Mouse (Mus musculus): ENCODE data around the gene Srrm3. TPM values are rescaled to one million over a fixed set of nuclear protein-coding genes. Genes with fewer than 3 reads are reported as not detected.

Gene Srrm3
- polyA plus RNA-seq, 1 experiment from 2014 or later = not detected

DNA sequence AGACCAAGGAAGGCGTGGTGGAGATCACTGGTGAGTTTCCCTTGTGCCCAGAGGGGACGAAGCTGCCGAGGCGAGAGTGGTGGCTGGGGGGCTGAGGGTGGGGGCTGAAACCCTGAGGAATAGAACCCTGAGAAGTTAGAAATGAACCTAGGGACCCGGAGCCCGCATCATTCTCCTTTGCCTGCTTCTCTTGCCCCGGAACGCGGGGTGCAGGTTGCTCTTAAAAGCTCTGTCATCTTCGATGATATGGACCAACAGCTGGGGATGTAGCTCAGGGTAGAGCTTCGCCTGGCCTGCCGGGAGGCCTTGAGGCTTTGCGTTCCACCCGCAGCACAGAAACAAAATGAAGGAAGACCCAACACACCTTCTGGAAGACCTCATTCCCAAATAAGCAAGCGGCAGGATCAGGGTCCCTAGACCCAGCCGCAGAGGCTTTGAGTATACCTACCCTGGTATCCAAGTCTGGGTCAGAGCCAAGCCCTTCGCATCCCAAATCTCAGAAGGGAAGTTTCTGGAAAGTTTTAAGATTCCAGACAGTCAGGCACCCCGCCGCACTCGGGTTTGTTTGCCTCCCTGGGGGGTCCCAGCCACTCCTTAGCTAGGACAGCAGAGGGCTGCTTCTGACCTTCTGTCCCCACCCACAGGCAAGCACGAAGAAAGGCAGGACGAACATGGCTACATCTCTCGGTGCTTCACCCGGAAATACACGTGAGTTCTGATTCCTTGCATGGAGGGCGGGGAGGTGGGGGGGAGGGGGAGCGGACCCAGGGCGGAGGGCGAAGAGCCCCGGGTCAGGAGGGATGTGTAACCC, 81.9 kb downstream of the Srrm3 start:
- no peaks in the 10 kb centered on the region for H3K36me3 ChIP-seq
- 0 out of 2 replicates have a peak overlapping the region, but pooled peaks have one; percentile 6 for H3K27ac ChIP-seq
- no peak for DNase-seq (ENCODE audit: low spot score)
- H3K9me3 ChIP-seq (replicated peaks) = no peaks in the 10 kb centered on the region
- H3K4me3 ChIP-seq = peak overlapping the region; percentile 37
- 6% methylated on average over 30 of the region's 30 CpGs for WGBS
- peaks cover 73% of the 10 kb centered on the region for H3K27me3 ChIP-seq (ENCODE audit: low read depth, poor library complexity, severe bottlenecking)
- peaks cover 15% of the 10 kb centered on the region for H3K4me1 ChIP-seq

- no peak overlapping the region for H3K4me3 ChIP-seq
- peaks cover 70% of the 10 kb centered on the region for H3K27me3 ChIP-seq (ENCODE audit: low read depth, poor library complexity, severe bottlenecking)
- 41% methylated on average over 4 of the region's 4 CpGs for WGBS
These were observed 83.6 kb downstream of the Srrm3 start for GRCm38 (mm10) chr5:135890323-135890722.

GRCm38 (mm10) chr5:135890920-135891319, 84.2 kb downstream of the Srrm3 start:
- H3K36me3 ChIP-seq = no peaks in the 10 kb centered on the region
- H3K27me3 ChIP-seq (ENCODE audit: low read depth, poor library complexity, severe bottlenecking) = peaks cover 64% of the 10 kb centered on the region
- 68% methylated on average over 3 of the region's 3 CpGs for WGBS

More at GRCm38 (mm10) chr5:135890323-135890722, 83.6 kb downstream of the Srrm3 start:
- H3K4me1 ChIP-seq = peaks cover 15% of the 10 kb centered on the region
- no peaks in the 10 kb centered on the region for H3K36me3 ChIP-seq
- no peaks in the 10 kb centered on the region for H3K9me3 ChIP-seq (replicated peaks)
- no peak overlapping the region for H3K27ac ChIP-seq
- DNase-seq (ENCODE audit: low spot score) = no peak

DNA sequence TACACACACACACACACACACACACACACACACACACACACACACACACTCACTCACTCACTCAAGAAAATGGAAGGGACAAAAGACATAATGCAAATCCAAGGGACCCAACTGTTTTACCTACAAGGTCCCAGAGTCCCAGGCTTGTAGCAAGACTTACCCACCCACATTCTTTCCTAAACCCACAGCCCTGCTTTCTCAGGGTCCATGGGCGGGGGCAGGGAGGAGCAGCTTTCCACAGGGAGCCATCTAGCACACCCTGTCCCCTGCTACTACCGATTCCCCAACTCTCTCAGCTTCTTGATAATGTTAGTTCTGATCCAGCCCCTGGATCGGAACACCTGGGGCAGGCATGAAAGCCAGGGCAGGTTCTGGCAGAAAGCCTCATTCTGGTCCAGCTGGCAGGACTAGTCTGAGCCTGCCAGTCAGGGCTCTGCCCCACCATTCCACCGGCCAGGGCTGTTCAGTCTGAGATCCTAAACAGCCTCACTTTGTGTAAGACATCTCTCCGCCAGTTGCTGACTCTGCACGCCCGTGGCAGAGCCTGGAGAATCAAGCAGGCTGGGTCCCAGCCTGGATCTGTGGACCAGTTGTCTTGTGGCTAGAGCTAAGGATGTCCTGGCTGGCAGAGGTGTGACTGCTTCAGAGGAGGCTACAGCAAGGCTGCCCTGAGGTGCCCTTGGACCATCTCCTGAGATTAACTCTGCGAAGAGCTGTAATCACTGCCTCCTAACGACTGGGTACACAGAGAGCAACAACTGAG, 86.1 kb downstream of the Srrm3 start:
- Histone ChIP-seq H3K27ac (no peak overlapping the region), H3K4me1 (peaks cover 11% of the 10 kb centered on the region), H3K27me3 (ENCODE audit: low read depth, poor library complexity, severe bottlenecking) (peaks cover 47% of the 10 kb centered on the region), H3K36me3 (no peaks in the 10 kb centered on the region), H3K9me3 (replicated peaks) (no peaks in the 10 kb centered on the region), H3K4me3 (no peak overlapping the region)
- 53% methylated on average over 9 of the region's 9 CpGs for WGBS
- DNase-seq (ENCODE audit: low spot score) = no peak

More at GRCm38 (mm10) chr5:135890920-135891319, 84.2 kb downstream of the Srrm3 start:
- Histone ChIP-seq H3K4me1 (peaks cover 15% of the 10 kb centered on the region), H3K27ac (no peak overlapping the region), H3K4me3 (no peak overlapping the region), H3K9me3 (replicated peaks) (no peaks in the 10 kb centered on the region)
- DNase-seq (ENCODE audit: low spot score) = no peak

GRCm38 (mm10) chr5:135894958-135895357, 88.3 kb downstream of the Srrm3 start:
- Histone ChIP-seq H3K4me3 (no peak overlapping the region), H3K4me1 (no peaks in the 10 kb centered on the region), H3K27ac (no peak overlapping the region), H3K9me3 (replicated peaks) (no peaks in the 10 kb centered on the region), H3K36me3 (no peaks in the 10 kb centered on the region), H3K27me3 (ENCODE audit: low read depth, poor library complexity, severe bottlenecking) (peaks cover 27% of the 10 kb centered on the region)
- WGBS = 93% methylated on average over 6 of the region's 6 CpGs
- DNase-seq (ENCODE audit: low spot score) = no peak

DNA sequence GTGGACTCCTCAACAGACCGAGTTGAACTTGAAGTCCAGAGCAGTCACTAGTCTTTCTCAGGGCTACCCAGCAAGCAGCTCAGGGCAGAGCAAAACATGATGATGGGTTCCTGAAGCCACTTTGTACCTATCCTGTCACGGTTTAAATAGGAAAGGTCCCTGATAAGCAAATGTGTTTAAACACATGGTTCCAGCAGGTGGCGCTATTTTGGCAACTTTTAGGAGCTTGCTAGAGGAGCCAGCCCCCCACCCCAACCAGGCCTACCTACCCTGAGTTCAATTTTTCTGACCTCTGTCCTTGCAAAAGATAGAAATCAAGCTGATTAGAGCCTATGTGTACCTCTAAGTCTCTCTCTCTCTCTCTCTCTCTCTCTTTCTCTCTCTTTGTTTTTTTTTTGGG, 91.3 kb downstream of the Srrm3 start:
- Histone ChIP-seq H3K27me3 (ENCODE audit: low read depth, poor library complexity, severe bottlenecking) (no peaks in the 10 kb centered on the region), H3K4me1 (peaks cover 3% of the 10 kb centered on the region), H3K9me3 (replicated peaks) (no peaks in the 10 kb centered on the region), H3K36me3 (no peaks in the 10 kb centered on the region), H3K4me3 (no peak overlapping the region), H3K27ac (no peak overlapping the region)
- DNase-seq (ENCODE audit: low spot score) = peak; percentile 70
- 12% methylated on average over 3 of the region's 3 CpGs for WGBS

DNA sequence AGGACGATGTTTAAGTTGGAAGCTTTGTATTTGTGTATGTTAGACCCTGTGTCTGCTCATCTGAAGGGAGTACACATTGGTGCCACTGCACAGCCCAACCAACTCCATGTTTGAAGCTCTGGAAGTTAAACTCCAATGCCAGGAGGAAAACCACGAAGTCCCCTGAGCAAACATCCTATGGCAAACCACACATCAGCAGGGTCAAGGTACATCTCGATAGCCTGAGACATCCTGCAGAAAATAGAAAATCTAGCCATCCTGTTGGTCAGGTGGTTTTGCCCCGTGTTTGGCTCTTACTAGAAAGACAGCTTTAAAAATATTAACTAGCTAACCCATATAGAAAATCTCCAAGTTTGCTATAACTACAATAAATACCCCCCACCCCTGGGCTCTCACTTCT, 92.3 kb downstream of the Srrm3 start:
- no peaks in the 10 kb centered on the region for H3K36me3 ChIP-seq
- no peaks in the 10 kb centered on the region for H3K9me3 ChIP-seq (replicated peaks)
- no peaks in the 10 kb centered on the region for H3K27me3 ChIP-seq (ENCODE audit: low read depth, poor library complexity, severe bottlenecking)
- H3K27ac ChIP-seq = no peak overlapping the region
- no peak for DNase-seq (ENCODE audit: low spot score)
- peaks cover 6% of the 10 kb centered on the region for H3K4me1 ChIP-seq
- WGBS = 80% methylated on average over 4 of the region's 4 CpGs
- no peak overlapping the region for H3K4me3 ChIP-seq

DNA sequence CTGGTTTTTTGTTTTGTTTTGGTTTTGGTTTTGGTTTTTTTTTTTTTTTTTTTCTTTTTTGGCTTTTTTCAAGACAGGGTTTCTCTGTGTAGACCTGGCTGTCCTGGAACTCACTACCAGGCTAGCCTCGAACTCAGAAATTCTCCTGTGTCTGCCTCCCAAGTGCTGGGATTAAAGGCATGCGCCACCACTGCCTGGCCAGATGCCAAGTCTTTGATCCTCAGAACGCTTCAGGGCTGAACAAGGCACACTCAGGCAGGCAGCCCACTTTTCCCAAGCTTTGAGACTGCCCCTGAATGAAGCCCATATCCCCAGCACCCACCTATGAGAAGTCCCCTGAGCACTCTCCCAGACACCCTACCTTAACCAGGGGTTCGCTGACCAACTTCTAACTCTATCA, 93.1 kb downstream of the Srrm3 start:
- Histone ChIP-seq H3K4me3 (no peak overlapping the region), H3K27ac (no peak overlapping the region), H3K27me3 (ENCODE audit: low read depth, poor library complexity, severe bottlenecking) (no peaks in the 10 kb centered on the region), H3K9me3 (replicated peaks) (no peaks in the 10 kb centered on the region), H3K36me3 (peaks cover 4% of the 10 kb centered on the region), H3K4me1 (peaks cover 6% of the 10 kb centered on the region)
- no peak for DNase-seq (ENCODE audit: low spot score)
- 61% methylated on average over 4 of the region's 4 CpGs for WGBS

GRCm38 (mm10) chr5:135900701-135901100, 94.0 kb downstream of the Srrm3 start:
- peaks cover 6% of the 10 kb centered on the region for H3K4me1 ChIP-seq
- H3K4me3 ChIP-seq = no peak overlapping the region
- 82% methylated on average over 3 of the region's 3 CpGs for WGBS
- no peaks in the 10 kb centered on the region for H3K9me3 ChIP-seq (replicated peaks)
- H3K27ac ChIP-seq = no peak overlapping the region
- H3K36me3 ChIP-seq = peaks cover 8% of the 10 kb centered on the region
- DNase-seq (ENCODE audit: low spot score) = no peak
- H3K27me3 ChIP-seq (ENCODE audit: low read depth, poor library complexity, severe bottlenecking) = no peaks in the 10 kb centered on the region

DNA sequence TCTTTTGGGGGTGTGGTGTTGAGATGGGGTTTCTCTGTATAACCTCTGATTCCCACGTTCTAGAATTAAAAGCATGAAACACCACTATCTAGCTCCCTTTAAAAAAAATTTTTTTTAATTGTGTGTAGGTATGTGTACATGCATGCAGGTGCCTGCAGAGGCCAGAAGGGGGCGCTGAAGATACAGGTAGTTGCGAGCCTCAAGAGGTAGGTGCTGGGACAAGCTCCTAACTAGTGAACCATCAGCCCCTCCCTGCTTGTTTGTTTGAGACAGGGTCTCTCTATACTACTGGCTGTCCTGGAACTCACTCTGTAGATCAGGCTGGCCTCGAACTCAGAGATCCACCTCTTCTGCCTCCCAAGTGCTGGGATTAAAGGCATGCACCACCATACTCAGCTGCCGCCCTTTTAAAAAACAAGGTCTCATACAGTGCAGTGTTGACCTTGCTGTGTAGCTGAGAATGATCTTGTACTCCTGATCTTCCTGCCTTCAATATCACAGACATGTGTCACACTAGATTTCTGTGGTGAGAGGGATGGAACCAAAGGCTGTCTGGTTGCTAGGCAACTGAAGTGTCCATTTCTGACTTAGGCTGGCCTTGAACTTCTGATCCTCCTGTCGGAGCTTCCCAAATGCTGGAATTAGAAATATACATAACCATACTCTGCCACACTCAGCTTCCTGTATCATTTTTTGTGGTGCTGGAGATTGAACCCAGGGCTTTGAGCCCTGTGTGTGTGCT, 94.8 kb downstream of the Srrm3 start:
- H3K27me3 ChIP-seq (ENCODE audit: low read depth, poor library complexity, severe bottlenecking) = no peaks in the 10 kb centered on the region
- DNase-seq (ENCODE audit: low spot score) = no peak
- H3K9me3 ChIP-seq (replicated peaks) = no peaks in the 10 kb centered on the region
- H3K4me3 ChIP-seq = no peak overlapping the region
- peaks cover 14% of the 10 kb centered on the region for H3K36me3 ChIP-seq
- peaks cover 6% of the 10 kb centered on the region for H3K4me1 ChIP-seq
- 65% methylated on average over 6 of the region's 6 CpGs for WGBS
- H3K27ac ChIP-seq = no peak overlapping the region

GRCm38 (mm10) chr5:135903058-135903457, 96.4 kb downstream of the Srrm3 start:
- Histone ChIP-seq H3K36me3 (peaks cover 30% of the 10 kb centered on the region), H3K27me3 (ENCODE audit: low read depth, poor library complexity, severe bottlenecking) (no peaks in the 10 kb centered on the region), H3K27ac (peak overlapping the region; percentile 85), H3K4me1 (peaks cover 6% of the 10 kb centered on the region), H3K9me3 (replicated peaks) (no peaks in the 10 kb centered on the region), H3K4me3 (peak overlapping the region; percentile 52)
- no peak for DNase-seq (ENCODE audit: low spot score)
- WGBS = 30% methylated on average over 7 of the region's 7 CpGs

- H3K4me1 ChIP-seq = peaks cover 6% of the 10 kb centered on the region
- no peaks in the 10 kb centered on the region for H3K9me3 ChIP-seq (replicated peaks)
- under 1% methylated on average over 30 of the region's 30 CpGs for WGBS
- H3K27ac ChIP-seq = peak overlapping the region; percentile 85
- peak overlapping the region; percentile 52 for H3K4me3 ChIP-seq
- no peaks in the 10 kb centered on the region for H3K27me3 ChIP-seq (ENCODE audit: low read depth, poor library complexity, severe bottlenecking)
- H3K36me3 ChIP-seq = peaks cover 35% of the 10 kb centered on the region
- DNase-seq (ENCODE audit: low spot score) = peak; percentile 94
These were observed 97.0 kb downstream of the Srrm3 start for GRCm38 (mm10) chr5:135903551-135904151.

All from limb, embryonic 10.5 days (tissue).